Mouse (Mus musculus) heart, adult 18-20 months (tissue): ENCODE results near the gene Fam19a3. TPM values are rescaled to one million over a fixed set of nuclear protein-coding genes. Genes with fewer than 3 reads are reported as not detected.
A peak's percentile ranks its signal among the peaks of the same experiment; 100 is the strongest.

Experiments
- DNase-seq, 2 experiments: peaks; one replicate each; pipeline ENCODE4 v3.0.0; 2021 to 2022; ENCODE audit warnings: mixed read lengths in 1 of 2
- total RNA-seq, 2 experiments: library from RNA; stranded (reverse); gene quantifications; 2 replicates each; pipeline ENCODE4 v1.2.3; 2021

The Fam19a3 gene
- total RNA-seq, 2 experiments from 2014 or later = 1.4 to 1.5 TPM

- DNase-seq = peak in 1 of 2 experiments; percentile 21
These were observed 11.0 kb upstream of the Fam19a3 start for GRCm38 (mm10) chr3:104792360-104793270.

GRCm38 (mm10) chr3:104791671-104792070, 10.0 kb upstream of the Fam19a3 start:
- DNase-seq = no peak

GRCm38 (mm10) chr3:104791017-104791416, 9.4 kb upstream of the Fam19a3 start:
- peak in 1 of 2 experiments; percentile 38 for DNase-seq

GRCm38 (mm10) chr3:104790401-104790937, 8.8 kb upstream of the Fam19a3 start:
- DNase-seq = peak; percentile 57 to 58

- DNase-seq = peak; percentile 76 to 83
These were observed 8.2 kb upstream of the Fam19a3 start for GRCm38 (mm10) chr3:104789822-104790221.

- DNase-seq = peak in 1 of 2 experiments; percentile 62
These were observed 7.6 kb upstream of the Fam19a3 start for GRCm38 (mm10) chr3:104789312-104789605.

GRCm38 (mm10) chr3:104788561-104789311, 7.1 kb upstream of the Fam19a3 start:
- peak; percentile 92 for DNase-seq

- DNase-seq = no peak
These were observed 6.4 kb upstream of the Fam19a3 start, which contains the start of gene Rhoc for GRCm38 (mm10) chr3:104788075-104788474. Gene Rhoc, plus strand, starts transcription at chr3:104788375.

- no peak for DNase-seq
These were observed 3.6 kb upstream of the Fam19a3 start for GRCm38 (mm10) chr3:104785284-104785683.

- no peak for DNase-seq
These were observed 2.4 kb upstream of the Fam19a3 start for GRCm38 (mm10) chr3:104783971-104784500.

GRCm38 (mm10) chr3:104782061-104782681, 531 bp upstream of the Fam19a3 start:
- peak; percentile 83 to 86 for DNase-seq

- peak; percentile 86 to 88 for DNase-seq
These were observed 849 bp downstream of the Fam19a3 start, which contains the start of gene Ppm1j for GRCm38 (mm10) chr3:104780561-104781420. Gene Ppm1j, plus strand, starts transcription at chr3:104781056.

GRCm38 (mm10) chr3:104779949-104780348, 1.7 kb downstream of the Fam19a3 start:
- peak; percentile 59 to 80 for DNase-seq

- no peak for DNase-seq
These were observed 4.3 kb downstream of the Fam19a3 start for GRCm38 (mm10) chr3:104777342-104777741.

GRCm38 (mm10) chr3:104773301-104773700, 8.3 kb downstream of the Fam19a3 start:
- no peak for DNase-seq

- no peak for DNase-seq
These were observed 10.2 kb downstream of the Fam19a3 start for GRCm38 (mm10) chr3:104771460-104771859.

GRCm38 (mm10) chr3:104770918-104771317, 10.7 kb downstream of the Fam19a3 start:
- no peak for DNase-seq

- peak; percentile 49 to 70 for DNase-seq
These were observed 11.6 kb downstream of the Fam19a3 start for GRCm38 (mm10) chr3:104770035-104770434.

GRCm38 (mm10) chr3:104769135-104769534, 12.5 kb downstream of the Fam19a3 start:
- no peak for DNase-seq

- no peak for DNase-seq
These were observed 13.9 kb downstream of the Fam19a3 start for GRCm38 (mm10) chr3:104767716-104768115.

GRCm38 (mm10) chr3:104767141-104767540, 14.5 kb downstream of the Fam19a3 start:
- no peak for DNase-seq
